14 mouse cellular contexts compared by ENCODE assay signal in genomic region chr13:56178416-56179035, GRCm38 (mm10). TPM values are rescaled to one million over a fixed set of nuclear protein-coding genes. Genes with fewer than 3 reads are reported as not detected.
DNase-seq lines count a peak whose midpoint lies in the region; ATAC-seq and TF ChIP-seq lines count a peak whose summit lies in the region.
"Had no signal": no experiment of that assay in that cellular context is flagged by ENCODE, and none has a peak within 500 bp of the region (broad histone marks: within the 10 kb centered on the region; RNA-seq: fewer than 3 reads in every experiment).

Tifab (minus strand) TSS chr13:56178885.

- intact Hi-C loops in gastrocnemius, postnatal 14 days (cut with DNase I; ENCODE audit: low total_unique reads): no loop called here

- H3K4me1 ChIP-seq in kidney, postnatal 0 days (replicated peaks; ENCODE audit: insufficient read depth, low read length): no peaks in the 10 kb centered on the region
- H3K4me1 ChIP-seq in kidney, embryonic 14.5 days (ENCODE audit: control insufficient read depth, insufficient read depth, low read length): no peaks in the 10 kb centered on the region
- peaks cover 8 to 43% of the 10 kb centered on the region in 2 experiments for H3K4me1 ChIP-seq in CH12.LX (ENCODE audit: control insufficient read depth in 1 of 2, insufficient read depth in 2 of 2)
- H3K4me1 ChIP-seq in cortical plate, adult 2 months (ENCODE audit: control insufficient read depth, insufficient read depth, low read length): no peaks in the 10 kb centered on the region
- H3K4me1 ChIP-seq: midbrain, embryonic 12.5 days; neural tube, embryonic 15.5 days had no signal

- H3K9me3 ChIP-seq in kidney, postnatal 0 days (replicated peaks; ENCODE audit: low read length): no peaks in the 10 kb centered on the region
- no peaks in the 10 kb centered on the region for H3K9me3 ChIP-seq in kidney, embryonic 14.5 days (ENCODE audit: control insufficient read depth, low read length)
- peaks cover 2% of the 10 kb centered on the region for H3K9me3 ChIP-seq in CH12.LX (replicated peaks; ENCODE audit: low read length)
- H3K9me3 ChIP-seq: heart, embryonic 13.5 days; midbrain, embryonic 12.5 days; neural tube, embryonic 15.5 days had no signal

- no peaks in the 10 kb centered on the region for H3K79me2 ChIP-seq in CH12.LX (replicated peaks; ENCODE audit: control insufficient read depth, extremely low read depth, insufficient read depth, poor library complexity, severe bottlenecking)
- peaks cover 36% of the 10 kb centered on the region for H3K79me2 ChIP-seq in macrophage (ENCODE audit: inconsistent target)

- DNase-seq in kidney, postnatal 0 days (ENCODE audit: low spot score): no peak
- peak; percentile 82 for DNase-seq in CH12.LX (ENCODE audit: extremely low read depth)
- no peak for DNase-seq in testis, postnatal 10 days (ENCODE audit: low spot score)
- DNase-seq in embryo, embryonic 10 days (ENCODE audit: low spot score): no peak
- DNase-seq in gastrocnemius, postnatal 14 days: no peak
- DNase-seq: cerebellum, adult 9-11 months; kidney, postnatal 25 days; right cerebral cortex, postnatal 14 days had no signal

- TF ChIP-seq RAD21 in CH12.LX (IDR thresholded peaks at IDR 0.05; ENCODE audit: low read depth, low read length): no peak

- no peak for ATAC-seq in kidney, postnatal 0 days (replicated peaks; ENCODE audit: low FRiP score, low read depth)
- ATAC-seq in kidney, embryonic 14.5 days (ENCODE audit: low FRiP score, low TSS enrichment): no peak

- WGBS in kidney, postnatal 0 days: 65% methylated on average over 16 of the region's 16 CpGs
- 73% methylated on average over 16 of the region's 16 CpGs for WGBS in kidney, embryonic 14.5 days
- WGBS in macrophage (ENCODE audit: missing documents): 7% methylated on average over 16 of the region's 16 CpGs

- TF ChIP-seq EP300 in CH12.LX (IDR thresholded peaks at IDR 0.05; ENCODE audit: low read length): peak; percentile 29; the same call in 1 of the 2 replicates

- H3K27ac ChIP-seq in kidney, postnatal 0 days: no peak within 1 kb of the TSS
- no peak within 1 kb of the TSS for H3K27ac ChIP-seq in kidney, embryonic 14.5 days (ENCODE audit: low read depth, low read length)
- H3K27ac ChIP-seq in CH12.LX (ENCODE audit: insufficient read depth, low read depth) (no peak within 1 kb of the TSS), macrophage (peak within 1 kb of the TSS; percentile 97)
- H3K27ac ChIP-seq in cortical plate, adult 2 months (ENCODE audit: insufficient read depth, low read length): no peak within 1 kb of the TSS
- H3K27ac ChIP-seq: heart, embryonic 13.5 days; midbrain, embryonic 12.5 days; neural tube, embryonic 15.5 days had no signal

- H3K36me3 ChIP-seq in kidney, postnatal 0 days (ENCODE audit: insufficient read depth, low read length): no peaks in the 10 kb centered on the region
- H3K36me3 ChIP-seq in kidney, embryonic 14.5 days (ENCODE audit: control insufficient read depth, insufficient read depth, low read length): no peaks in the 10 kb centered on the region
- H3K36me3 ChIP-seq in CH12.LX (replicated peaks in 1 of 2; ENCODE audit: control insufficient read depth in 1 of 2, insufficient read depth in 1 of 2, low read length in 1 of 2): peaks cover 3 to 34% of the 10 kb centered on the region in 2 experiments
- no peaks in the 10 kb centered on the region; the same call in 1 of the 2 replicates for H3K36me3 ChIP-seq in macrophage (ENCODE audit: inconsistent target)
- H3K36me3 ChIP-seq: heart, embryonic 13.5 days; midbrain, embryonic 12.5 days; neural tube, embryonic 15.5 days had no signal

- H3K4me2 ChIP-seq in kidney, postnatal 0 days (ENCODE audit: low read length): 0 out of 2 replicates have a peak within 1 kb of the TSS, but pooled peaks have one; percentile 4
- H3K4me2 ChIP-seq in kidney, embryonic 14.5 days (replicated peaks; ENCODE audit: low read depth, low read length): no peak within 1 kb of the TSS
- peak within 1 kb of the TSS; percentile 35 for H3K4me2 ChIP-seq in CH12.LX (ENCODE audit: insufficient read depth, low read depth, poor library complexity, severe bottlenecking)
- H3K4me2 ChIP-seq: heart, embryonic 13.5 days; midbrain, embryonic 12.5 days; neural tube, embryonic 15.5 days had no signal

- in situ Hi-C loops in CH12.LX (cut with MboI; ENCODE audit: low pct_ligation_motif_present, low pct_unique_long_range_greater_than_20kb, low sequenced_read_pairs): no loop called here

- peak; percentile 69 for TF ChIP-seq POLR2A in CH12.LX (IDR thresholded peaks at IDR 0.05; ENCODE audit: low read depth, low read length)
- no peak for TF ChIP-seq POLR2A in cortical plate, adult 2 months (IDR thresholded peaks at IDR 0.05; ENCODE audit: extremely low read depth, insufficient read depth, low read length)

- H3K9ac ChIP-seq in kidney, postnatal 0 days (ENCODE audit: low read depth, low read length): no peak within 1 kb of the TSS
- no peak within 1 kb of the TSS for H3K9ac ChIP-seq in kidney, embryonic 14.5 days (ENCODE audit: low read depth, low read length)
- peak within 1 kb of the TSS; percentile 68 for H3K9ac ChIP-seq in CH12.LX (ENCODE audit: insufficient read depth, low read depth)
- H3K9ac ChIP-seq: heart, embryonic 13.5 days; midbrain, embryonic 12.5 days; neural tube, embryonic 15.5 days had no signal

- TF ChIP-seq CTCF in kidney, postnatal 0 days (IDR thresholded peaks at IDR 0.05; ENCODE audit: low read depth): no peak
- TF ChIP-seq CTCF in CH12.LX (conservative IDR thresholded peaks at IDR 0.05 in 1 of 2, IDR thresholded peaks at IDR 0.05 in 1 of 2; ENCODE audit: low read depth in 2 of 2, low read length in 2 of 2): no peak
- no peak for TF ChIP-seq CTCF in cortical plate, adult 2 months (IDR thresholded peaks at IDR 0.05; ENCODE audit: extremely low read depth, insufficient read depth, low read length)

- no peak within 1 kb of the TSS for H3K4me3 ChIP-seq in kidney, postnatal 0 days (replicated peaks; ENCODE audit: low read depth, low read length)
- H3K4me3 ChIP-seq in kidney, embryonic 14.5 days (ENCODE audit: low read length): no peak within 1 kb of the TSS
- H3K4me3 ChIP-seq in CH12.LX (replicated peaks in 1 of 3; ENCODE audit: low read depth in 2 of 3, low read length in 2 of 3, poor library complexity in 1 of 3) (peak within 1 kb of the TSS; percentile 75 to 83 (median 78)), macrophage (ENCODE audit: inconsistent target) (peak within 1 kb of the TSS; percentile 85)
- peak within 1 kb of the TSS; percentile 22; the same call in 1 of the 2 replicates for H3K4me3 ChIP-seq in cortical plate, adult 2 months (ENCODE audit: insufficient read depth, low read length)
- H3K4me3 ChIP-seq: heart, embryonic 13.5 days; midbrain, embryonic 12.5 days; neural tube, embryonic 15.5 days had no signal

- dilution Hi-C loops in CH12.LX (cut with MboI; ENCODE audit: extremely low pct_ligation_motif_present, extremely low pct_unique_long_range_greater_than_20kb, low sequenced_read_pairs): no loop called here

- H3K27me3 ChIP-seq in kidney, postnatal 0 days (ENCODE audit: insufficient read depth, low read length): no peaks in the 10 kb centered on the region
- no peaks in the 10 kb centered on the region for H3K27me3 ChIP-seq in kidney, embryonic 14.5 days (ENCODE audit: control insufficient read depth, insufficient read depth, low read length)
- H3K27me3 ChIP-seq in CH12.LX (replicated peaks): no peaks in the 10 kb centered on the region
- H3K27me3 ChIP-seq: neural tube, embryonic 15.5 days had no signal

TF ChIP-seq in CH12.LX, 34 proteins besides CTCF, POLR2A, EP300 and RAD21 (continues in another document):
- TF ChIP-seq HCFC1 (IDR thresholded peaks at IDR 0.05; ENCODE audit: low read depth, low read length) (peak; percentile 84), MEF2A (IDR thresholded peaks at IDR 0.05; ENCODE audit: borderline replicate concordance, low read depth, low read length) (peak; percentile 51; the same call in 1 of the 2 replicates), NELFE (IDR thresholded peaks at IDR 0.05; ENCODE audit: low read depth, low read length) (peak; percentile 73), CHD2 (IDR thresholded peaks at IDR 0.05; ENCODE audit: low read length) (no peak), BHLHE40 (IDR thresholded peaks at IDR 0.05; ENCODE audit: low read depth, low read length) (no peak), ZMIZ1 (IDR thresholded peaks at IDR 0.05; ENCODE audit: low read depth, low read length) (no peak; the same call in 1 of the 2 replicates), TBP (conservative IDR thresholded peaks at IDR 0.05; ENCODE audit: low read depth, low read length) (peak; percentile 80), IRF4 (IDR thresholded peaks at IDR 0.05; ENCODE audit: low read depth, low read length) (peak; percentile 57; the same call in 1 of the 2 replicates), TCF12 (IDR thresholded peaks at IDR 0.05; ENCODE audit: low read depth, low read length) (peak; percentile 69; the same call in 1 of the 2 replicates), GABPA (IDR thresholded peaks at IDR 0.05; ENCODE audit: insufficient replicate concordance, low read depth, low read length) (no peak), ZNF384 (IDR thresholded peaks at IDR 0.05; ENCODE audit: low read depth, low read length) (no peak), ETS1 (conservative IDR thresholded peaks at IDR 0.05; ENCODE audit: low read depth, low read length) (no peak; the same call in 1 of the 2 replicates), KAT2A (IDR thresholded peaks at IDR 0.05; ENCODE audit: insufficient replicate concordance, low read length) (peak; percentile 53; the same call in 1 of the 2 replicates), JUN (IDR thresholded peaks at IDR 0.05; ENCODE audit: insufficient read depth, low read depth, low read length) (no peak), ELF1 (IDR thresholded peaks at IDR 0.05; ENCODE audit: low read depth, low read length) (peak; percentile 59), USF1 (IDR thresholded peaks at IDR 0.05; ENCODE audit: low read depth, low read length) (no peak), NRF1 (IDR thresholded peaks at IDR 0.05; ENCODE audit: low read depth, low read length) (no peak)

RNA-seq across cellular contexts. Expression of gene Tifab, which starts in this region (rescaled TPM):
- 1.6 and 2.0 TPM in 2 replicates for polyA plus RNA-seq in kidney, postnatal 0 days (2015; fragmentation: Nextera tagmentation; extraction: Ambion mirVana)
- 0.66 and 1.0 TPM in 2 replicates for polyA plus RNA-seq in kidney, embryonic 14.5 days (2014; fragmentation: Nextera tagmentation; extraction: Ambion mirVana)
- total RNA-seq in CH12.LX (2012; rRNA removed) (1.9 and 2.0 TPM in 2 replicates), CH12.LX (2014; rRNA removed) (3.4 and 4.7 TPM in 2 replicates)
- polyA plus RNA-seq in CH12.LX (2012; ENCODE audit: insufficient read length, low read depth) (6.2 and 6.7 TPM in 2 replicates), macrophage (2018) (17.5 to 60.8 TPM (median 44.2 TPM) in 3 replicates)
- polyA plus RNA-seq in cortical plate, adult 2 months (2012; rRNA removed): 2.4 and 2.5 TPM in 2 replicates
- 10 to 100 TPM in 13 of 26 experiments, 1 to 10 TPM in 12, under 1 TPM in 1; 0.87 to 66.4 (median 10.8) TPM for total RNA-seq in macrophage (2018; cell fraction: chromatin; rRNA removed)
- total RNA-seq in macrophage (2018; cell fraction: cytosol; rRNA removed): 10 to 100 TPM in 25 of 26 experiments, 1 to 10 TPM in 1; 6.9 to 68.5 (median 45.6) TPM
- 10 to 100 TPM in 20 of 26 experiments, 1 to 10 TPM in 6; 5.7 to 83.4 (median 17.4) TPM for total RNA-seq in macrophage (2018; cell fraction: nucleus; rRNA removed)
- under 1 TPM; 0.31 to 0.44 TPM for total RNA-seq in gastrocnemius, postnatal 14 days (2021)

Comparison
In these comparisons a context has a peak if more than half of its experiments do, and no peak if none do; other contexts are left out.
1. H3K4me3 ChIP-seq: peak in CH12.LX (3 of 3), cortical plate, adult 2 months (single experiment) and macrophage (single experiment); none in kidney, postnatal 0 days (single experiment) and kidney, embryonic 14.5 days (single experiment).